Mouse (Mus musculus) spleen, adult 2 months (tissue): Measurements from ENCODE around the gene Rpl24.
"Not testable (repeated sequence)": the region's sequence is repeated elsewhere in the genome, so short reads cannot be mapped to it uniquely, and the experiment has no call there.

ENCODE experiments used
- CTCF ChIP-seq: fragments of 200-500 bp; IDR thresholded peaks from 2 replicates; pipeline ENCODE4 v1.5.1; 2011; ENCODE audit warnings: mild to moderate bottlenecking, inconsistent platforms; ENCODE audit not compliant: insufficient read depth, insufficient read length, insufficient replicate concordance; ENCODE audit errors: extremely low read depth
- POLR2A ChIP-seq: fragments of 200-500 bp; IDR thresholded peaks from 2 replicates; pipeline ENCODE4 v1.6.1; 2011; ENCODE audit warnings: low read depth, low read length, inconsistent platforms

- not testable (repeated sequence) for TF ChIP-seq POLR2A, CTCF
Measured at GRCm38 (mm10) chr16:55954196-55954595, 11.9 kb upstream of the Rpl24 start.
